Mouse (Mus musculus) neural tube, embryonic 13.5 days (tissue): ENCODE data around the gene Emsy. TPM values are rescaled to one million over a fixed set of nuclear protein-coding genes. Genes with fewer than 3 reads are reported as not detected.

Source experiments
- ATAC-seq: fragments of 200-750 bp; cut with Nextera tagmentation; 2 replicates; pipeline ENCODE4 v1.8.0; 2017; ENCODE audit warnings: low read depth, mild to moderate bottlenecking, moderate TSS enrichment, moderate library complexity
- H3K27ac ChIP-seq: fragments of 300-500 bp; sonication (generic); replicated peaks from 2 replicates; pipeline ENCODE4 v1.5.1; 2015; ENCODE audit warnings: moderate library complexity, mild to moderate bottlenecking, inconsistent platforms
- H3K27me3 ChIP-seq: fragments of 300-500 bp; sonication (generic); 2 replicates; pipeline ENCODE4 v1.6.1; 2015; ENCODE audit warnings: mild to moderate bottlenecking, inconsistent platforms
- H3K36me3 ChIP-seq: fragments of 300-500 bp; sonication (generic); 2 replicates; pipeline ENCODE4 v1.6.1; 2015; ENCODE audit warnings: mild to moderate bottlenecking, inconsistent platforms
- H3K4me1 ChIP-seq: fragments of 300-500 bp; sonication (generic); replicated peaks from 2 replicates; pipeline ENCODE4 v1.6.1; 2015; ENCODE audit warnings: inconsistent platforms
- H3K4me2 ChIP-seq: fragments of 300-500 bp; sonication (generic); 2 replicates; pipeline ENCODE4 v1.6.1; 2015; ENCODE audit warnings: inconsistent platforms, mild to moderate bottlenecking, moderate library complexity
- H3K4me3 ChIP-seq: fragments of 300-500 bp; sonication (generic); 2 replicates; pipeline ENCODE4 v1.5.1; 2015; ENCODE audit warnings: mild to moderate bottlenecking, inconsistent platforms
- H3K9ac ChIP-seq: fragments of 300-500 bp; sonication (generic); 2 replicates; pipeline ENCODE4 v1.6.1; 2015; ENCODE audit warnings: moderate library complexity, mild to moderate bottlenecking, inconsistent platforms
- H3K9me3 ChIP-seq: fragments of 300-500 bp; sonication (generic); 2 replicates; pipeline ENCODE4 v1.6.1; 2016; ENCODE audit warnings: inconsistent platforms
- WGBS: fragments of 180-500 bp; shearing (Covaris S2); methylation state at CpG from one replicate; pipeline ENCODE4 v1.1.7; 2015; 5-methylcytosine and 5-hydroxymethylcytosine counted together
- polyA plus RNA-seq: library from polyadenylated mRNA; unstranded; fragments of >200 nt; fragmentation: Nextera tagmentation; extraction: Ambion mirVana; gene quantifications from 2 replicates; pipeline ENCODE4 v1.2.1, GENCODE M21; 2015

Gene Emsy
- polyA plus RNA-seq, 1 experiment from 2014 or later: 35.1 TPM

- Histone ChIP-seq H3K27me3 (no peaks in the 10 kb centered on the region), H3K4me3 (no peak overlapping the region), H3K9ac (no peak overlapping the region), H3K4me2 (no peak overlapping the region), H3K27ac (no peak overlapping the region), H3K36me3 (no peaks in the 10 kb centered on the region), H3K9me3 (no peaks in the 10 kb centered on the region), H3K4me1 (peaks cover 6% of the 10 kb centered on the region)
- no peak for ATAC-seq
- WGBS: 93% methylated on average over 1 of the region's 1 CpGs
These were observed 33.5 kb upstream of the Emsy start for GRCm38 (mm10) chr7:98690126-98690525.

- ATAC-seq: peak; percentile 50; the same call in 1 of the 2 replicates
- H3K4me2 ChIP-seq: no peak overlapping the region
- 54% methylated on average over 13 of the region's 13 CpGs for WGBS
These were observed 29.3 kb upstream of the Emsy start for GRCm38 (mm10) chr7:98685895-98686294.

GRCm38 (mm10) chr7:98682821-98683220, 26.2 kb upstream of the Emsy start:
- no peak for ATAC-seq
- Histone ChIP-seq H3K9ac (no peak overlapping the region), H3K36me3 (no peaks in the 10 kb centered on the region), H3K4me3 (no peak overlapping the region), H3K27me3 (no peaks in the 10 kb centered on the region; the same call in 1 of the 2 replicates), H3K4me2 (no peak overlapping the region), H3K4me1 (peaks cover 12% of the 10 kb centered on the region; the same call in 1 of the 2 replicates), H3K9me3 (no peaks in the 10 kb centered on the region), H3K27ac (no peak overlapping the region)
- WGBS: 95% methylated on average over 10 of the region's 10 CpGs

More at GRCm38 (mm10) chr7:98685895-98686294, 29.3 kb upstream of the Emsy start:
- Histone ChIP-seq H3K4me1 (no peaks in the 10 kb centered on the region), H3K27ac (no peak overlapping the region), H3K9me3 (no peaks in the 10 kb centered on the region), H3K27me3 (no peaks in the 10 kb centered on the region; the same call in 1 of the 2 replicates), H3K9ac (no peak overlapping the region), H3K36me3 (no peaks in the 10 kb centered on the region), H3K4me3 (no peak overlapping the region)

GRCm38 (mm10) chr7:98680691-98681090, 24.1 kb upstream of the Emsy start:
- Histone ChIP-seq H3K4me3 (no peak overlapping the region), H3K4me2 (no peak overlapping the region), H3K36me3 (no peaks in the 10 kb centered on the region), H3K27ac (no peak overlapping the region), H3K27me3 (no peaks in the 10 kb centered on the region; the same call in 1 of the 2 replicates), H3K9me3 (no peaks in the 10 kb centered on the region), H3K9ac (no peak overlapping the region), H3K4me1 (peaks cover 12% of the 10 kb centered on the region; the same call in 1 of the 2 replicates)
- 76% methylated on average over 2 of the region's 2 CpGs for WGBS
- ATAC-seq: no peak

- peak overlapping the region; percentile 6; the same call in 1 of the 2 replicates for H3K4me2 ChIP-seq
- no peak overlapping the region for H3K4me3 ChIP-seq
- no peaks in the 10 kb centered on the region for H3K27me3 ChIP-seq
- 70% methylated on average over 7 of the region's 7 CpGs for WGBS
- no peak overlapping the region for H3K9ac ChIP-seq
- H3K27ac ChIP-seq: no peak overlapping the region
- no peak for ATAC-seq
- peaks cover 12% of the 10 kb centered on the region; the same call in 1 of the 2 replicates for H3K4me1 ChIP-seq
- H3K36me3 ChIP-seq: no peaks in the 10 kb centered on the region
- no peaks in the 10 kb centered on the region for H3K9me3 ChIP-seq
These were observed 21.9 kb upstream of the Emsy start for GRCm38 (mm10) chr7:98678441-98678840.

GRCm38 (mm10) chr7:98677511-98677910, 20.9 kb upstream of the Emsy start:
- H3K27ac ChIP-seq: no peak overlapping the region
- H3K36me3 ChIP-seq: no peaks in the 10 kb centered on the region
- no peak overlapping the region for H3K9ac ChIP-seq
- H3K4me1 ChIP-seq: peaks cover 12% of the 10 kb centered on the region; the same call in 1 of the 2 replicates
- 89% methylated on average over 2 of the region's 2 CpGs for WGBS
- no peaks in the 10 kb centered on the region for H3K27me3 ChIP-seq
- no peaks in the 10 kb centered on the region for H3K9me3 ChIP-seq
- no peak for ATAC-seq
- no peak overlapping the region for H3K4me3 ChIP-seq
- H3K4me2 ChIP-seq: no peak overlapping the region

GRCm38 (mm10) chr7:98674344-98674743, 17.8 kb upstream of the Emsy start:
- no peaks in the 10 kb centered on the region for H3K36me3 ChIP-seq
- no peak overlapping the region for H3K27ac ChIP-seq
- H3K4me2 ChIP-seq: no peak overlapping the region
- no peak overlapping the region for H3K4me3 ChIP-seq
- 83% methylated on average over 4 of the region's 4 CpGs for WGBS
- no peaks in the 10 kb centered on the region for H3K27me3 ChIP-seq
- H3K9ac ChIP-seq: no peak overlapping the region
- H3K9me3 ChIP-seq: no peaks in the 10 kb centered on the region
- ATAC-seq: no peak
- peaks cover 20% of the 10 kb centered on the region for H3K4me1 ChIP-seq

GRCm38 (mm10) chr7:98672241-98672955, 15.8 kb upstream of the Emsy start:
- Histone ChIP-seq H3K9me3 (no peaks in the 10 kb centered on the region), H3K27ac (no peak overlapping the region), H3K4me1 (peaks cover 9% of the 10 kb centered on the region), H3K4me3 (no peak overlapping the region), H3K36me3 (no peaks in the 10 kb centered on the region), H3K27me3 (no peaks in the 10 kb centered on the region), H3K9ac (no peak overlapping the region), H3K4me2 (no peak overlapping the region)
- WGBS: 68% methylated on average over 11 of the region's 11 CpGs
- no peak for ATAC-seq

- no peaks in the 10 kb centered on the region for H3K27me3 ChIP-seq
- no peaks in the 10 kb centered on the region for H3K9me3 ChIP-seq
- 70% methylated on average over 9 of the region's 9 CpGs for WGBS
- no peak overlapping the region for H3K27ac ChIP-seq
- H3K4me2 ChIP-seq: no peak overlapping the region
- H3K4me3 ChIP-seq: no peak overlapping the region
- H3K9ac ChIP-seq: no peak overlapping the region
- no peaks in the 10 kb centered on the region for H3K36me3 ChIP-seq
- peaks cover 9% of the 10 kb centered on the region for H3K4me1 ChIP-seq
- ATAC-seq: no peak
These were observed 14.8 kb upstream of the Emsy start for GRCm38 (mm10) chr7:98671416-98671815.

GRCm38 (mm10) chr7:98670831-98671230, 14.2 kb upstream of the Emsy start:
- H3K9ac ChIP-seq: no peak overlapping the region
- H3K4me1 ChIP-seq: peaks cover 9% of the 10 kb centered on the region
- no peaks in the 10 kb centered on the region for H3K9me3 ChIP-seq
- no peaks in the 10 kb centered on the region for H3K27me3 ChIP-seq
- no peak for ATAC-seq
- no peak overlapping the region for H3K4me2 ChIP-seq
- WGBS: 91% methylated on average over 4 of the region's 4 CpGs
- H3K4me3 ChIP-seq: no peak overlapping the region
- H3K36me3 ChIP-seq: no peaks in the 10 kb centered on the region
- H3K27ac ChIP-seq: no peak overlapping the region

GRCm38 (mm10) chr7:98667956-98668746, 11.6 kb upstream of the Emsy start:
- no peaks in the 10 kb centered on the region for H3K27me3 ChIP-seq
- no peak overlapping the region for H3K4me3 ChIP-seq
- H3K27ac ChIP-seq: no peak overlapping the region
- ATAC-seq: no peak
- WGBS: 71% methylated on average over 6 of the region's 6 CpGs
- no peak overlapping the region for H3K9ac ChIP-seq
- no peak overlapping the region for H3K4me2 ChIP-seq
- no peaks in the 10 kb centered on the region for H3K36me3 ChIP-seq
- H3K9me3 ChIP-seq: no peaks in the 10 kb centered on the region
- peaks cover 9% of the 10 kb centered on the region for H3K4me1 ChIP-seq

GRCm38 (mm10) chr7:98665726-98666125, 9.1 kb upstream of the Emsy start:
- no peak for ATAC-seq
- WGBS: 88% methylated on average over 6 of the region's 6 CpGs
- Histone ChIP-seq H3K9me3 (no peaks in the 10 kb centered on the region), H3K9ac (no peak overlapping the region), H3K36me3 (no peaks in the 10 kb centered on the region), H3K4me2 (no peak overlapping the region), H3K27ac (no peak overlapping the region), H3K27me3 (no peaks in the 10 kb centered on the region), H3K4me1 (no peaks in the 10 kb centered on the region), H3K4me3 (no peak overlapping the region)
